Mouse (Mus musculus): ENCODE measurements around the gene Irx4. TPM values are rescaled to one million over a fixed set of nuclear protein-coding genes. Genes with fewer than 3 reads are reported as not detected.

Irx4 gene
- under 1 TPM in 1 of 2 experiments, not detected in 1; 0.77 TPM for polyA plus RNA-seq (2017; shearing (Covaris generic))

DNA sequence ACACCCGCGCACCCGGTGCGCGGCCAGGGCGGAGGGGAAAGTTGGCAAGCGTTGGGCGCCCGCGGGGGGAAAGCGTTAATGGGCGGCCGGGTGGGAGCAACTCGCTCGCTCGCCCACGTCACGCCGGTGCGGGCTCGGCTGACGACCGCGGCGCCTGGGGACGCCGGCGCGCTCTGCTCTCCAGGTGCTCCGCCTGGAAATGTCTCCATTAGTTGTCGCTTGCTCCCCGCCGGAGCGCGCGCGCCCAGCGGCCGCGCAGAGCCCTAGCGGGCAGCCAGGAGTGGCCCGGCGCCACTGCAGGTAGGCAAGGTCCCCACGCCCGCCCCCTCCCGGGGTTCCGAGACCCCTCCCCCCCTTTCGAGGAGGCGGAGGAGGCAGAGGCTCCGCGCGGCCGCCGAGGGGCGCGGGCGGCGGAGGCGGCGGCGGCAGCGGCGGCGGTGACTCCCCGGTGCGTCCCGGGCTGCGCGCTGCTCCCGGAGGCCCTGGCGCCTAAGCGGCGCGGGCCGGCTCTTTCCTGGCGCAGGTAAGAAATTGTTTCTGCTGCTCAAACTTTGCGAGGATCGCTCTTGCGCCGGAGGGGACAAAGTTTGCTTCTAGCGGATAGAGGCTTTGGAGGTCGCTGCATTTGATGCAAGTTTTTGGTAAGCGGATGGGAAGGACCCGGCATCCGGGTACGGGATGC, at the start of gene Irx4:
Irx4 (plus strand) TSS at position 126 of the 682 bp plus-strand sequence.

Other genes starting within 250 kb of the Irx4 start
- 10 to 100 TPM; 88.4 to 91.8 TPM for gene Mrpl36, start 68.0 kb downstream of the Irx4 start, polyA plus RNA-seq (2017; shearing (Covaris generic))
- 100 to 1,000 TPM; 133 to 146 TPM for gene Ndufs6, start 68.1 kb downstream of the Irx4 start, polyA plus RNA-seq (2017; shearing (Covaris generic))
- gene Lpcat1, start 206.7 kb downstream of the Irx4 start, polyA plus RNA-seq (2017; shearing (Covaris generic)): 10 to 100 TPM; 57.1 to 62.9 TPM

Measured in inflammation-experienced regulatory T-cells (primary cell).